Mouse (Mus musculus) frontal cortex, adult 2 months (tissue): ENCODE measurements around the gene Slc35e1. TPM values are rescaled to one million over a fixed set of nuclear protein-coding genes. Genes with fewer than 3 reads are reported as not detected.

ENCODE experiments used
- DNase-seq, 2 experiments: peaks; one replicate each; pipeline ENCODE4 v3.0.0; 2022; ENCODE audit warnings: low spot score in 1 of 2; ENCODE audit errors: extremely low spot score in 1 of 2
- polyA plus RNA-seq: library from polyadenylated mRNA; depleted of rRNA; stranded (reverse); fragments of >200 nt; gene quantifications from 2 replicates; pipeline ENCODE4 v1.2.3, GENCODE M21; 2012

The Slc35e1 gene
- polyA plus RNA-seq, 1 experiment: 32.4 TPM

- DNase-seq: no peak
Observed at GRCm38 (mm10) chr8:72487014-72487413, 5.4 kb downstream of the Slc35e1 start.

- peak in 1 of 2 experiments; percentile 31 for DNase-seq
Observed at GRCm38 (mm10) chr8:72485456-72486199, 6.8 kb downstream of the Slc35e1 start.

- peak; percentile 96 to 99 for DNase-seq
Observed at GRCm38 (mm10) chr8:72474826-72475546, 17.4 kb downstream of the Slc35e1 start, which contains the start of gene Cherp. Cherp (minus strand) TSS chr8:72475226.

- no peak for DNase-seq
Observed at GRCm38 (mm10) chr8:72470684-72471083, 21.7 kb downstream of the Slc35e1 start.

GRCm38 (mm10) chr8:72469984-72470383 is 22.4 kb downstream of the Slc35e1 start:
- no peak for DNase-seq

- no peak for DNase-seq
Observed at GRCm38 (mm10) chr8:72469243-72469642, 23.2 kb downstream of the Slc35e1 start.

- no peak for DNase-seq
Observed at GRCm38 (mm10) chr8:72464211-72464610, 28.2 kb downstream of the Slc35e1 start.

- DNase-seq: no peak
Observed at GRCm38 (mm10) chr8:72459881-72460533, 32.4 kb downstream of the Slc35e1 start.

- no peak for DNase-seq
Observed at GRCm38 (mm10) chr8:72458457-72458856, 34.0 kb downstream of the Slc35e1 start.

GRCm38 (mm10) chr8:72457806-72458205 is 34.6 kb downstream of the Slc35e1 start:
- no peak for DNase-seq

GRCm38 (mm10) chr8:72455317-72455716 is 37.1 kb downstream of the Slc35e1 start:
- DNase-seq: no peak

GRCm38 (mm10) chr8:72453904-72454303 is 38.5 kb downstream of the Slc35e1 start:
- DNase-seq: no peak

GRCm38 (mm10) chr8:72451516-72451915 is 40.9 kb downstream of the Slc35e1 start:
- DNase-seq: no peak

- no peak for DNase-seq
Observed at GRCm38 (mm10) chr8:72445071-72445470, 47.3 kb downstream of the Slc35e1 start.

GRCm38 (mm10) chr8:72443994-72444350 is 48.4 kb downstream of the Slc35e1 start:
- DNase-seq: no peak

GRCm38 (mm10) chr8:72443338-72443993 is 48.9 kb downstream of the Slc35e1 start, which contains the start of the genes Calr3 and 1700030K09Rik:
Calr3 (minus strand) TSS chr8:72443870.
1700030K09Rik (plus strand) TSS chr8:72443880.
- DNase-seq: peak; percentile 98 to 99

- no peak for DNase-seq
Observed at GRCm38 (mm10) chr8:72438248-72439015, 54.0 kb downstream of the Slc35e1 start.

- DNase-seq: no peak
Observed at GRCm38 (mm10) chr8:72434952-72435351, 57.5 kb downstream of the Slc35e1 start.
